Comparison of ENCODE assay signal across 29 mouse cellular contexts in the genomic region with DNA sequence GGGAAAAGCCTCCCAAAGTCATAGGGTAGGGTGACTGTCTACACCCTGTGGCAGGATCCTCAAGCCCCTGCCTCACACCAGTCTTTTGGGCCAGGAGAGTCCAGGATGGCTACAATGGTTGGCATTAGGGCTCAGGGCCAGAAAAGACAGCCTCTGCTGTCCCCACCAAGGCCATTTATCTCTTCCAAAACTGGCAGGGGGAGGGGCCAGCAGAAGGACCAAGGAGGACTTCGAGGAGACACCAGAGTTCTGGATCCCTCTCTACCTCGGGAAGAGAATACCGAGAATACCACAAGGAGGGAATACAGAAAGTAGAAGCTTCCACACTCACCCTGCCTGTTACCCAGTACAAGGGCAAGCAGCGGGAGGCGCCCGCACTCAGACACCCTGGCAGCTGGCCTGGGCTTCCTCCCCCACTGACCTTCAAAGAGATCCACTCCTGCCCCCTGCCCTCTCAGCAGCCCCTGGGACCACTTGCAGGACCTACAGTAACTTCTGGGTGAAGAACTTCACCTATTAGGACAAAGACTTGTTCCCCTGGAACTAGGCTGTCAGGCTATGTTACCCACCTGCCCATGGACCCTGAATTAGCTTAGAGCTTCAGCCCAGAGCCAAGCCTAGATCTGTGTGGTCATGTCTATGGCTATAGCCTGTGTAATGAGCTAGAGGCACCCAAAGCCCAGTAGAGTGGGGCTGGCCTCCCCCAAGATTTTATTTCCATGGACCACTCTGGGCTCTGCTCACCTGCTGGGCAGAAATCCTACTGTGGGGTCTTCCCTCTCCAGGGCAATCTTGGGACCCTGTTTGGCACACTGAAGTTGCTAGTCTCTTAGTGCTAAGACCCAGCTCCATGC. TPM values are rescaled to one million over a fixed set of nuclear protein-coding genes. Genes with fewer than 3 reads are reported as not detected.
DNase-seq lines count a peak whose midpoint lies in the region; ATAC-seq and TF ChIP-seq lines count a peak whose summit lies in the region.
"Had no signal": no experiment of that assay in that cellular context is flagged by ENCODE, and none has a peak within 500 bp of the region (broad histone marks: within the 10 kb centered on the region; RNA-seq: fewer than 3 reads in every experiment).

No protein-coding gene starts in this region.

- H3K27ac ChIP-seq in heart, embryonic 10.5 days = no peak overlapping the region
- no peak overlapping the region for H3K27ac ChIP-seq in hindbrain, embryonic 13.5 days
- H3K27ac ChIP-seq in hindbrain, embryonic 16.5 days (ENCODE audit: low read depth, low read length) = no peak overlapping the region
- no peak overlapping the region for H3K27ac ChIP-seq in limb, embryonic 14.5 days (replicated peaks; ENCODE audit: low read depth, low read length)
- H3K27ac ChIP-seq: forebrain, embryonic 15.5 days; heart, adult 2 months; heart, embryonic 15.5 days; kidney, embryonic 15.5 days; liver, embryonic 15.5 days; midbrain, embryonic 10.5 days; neural tube, embryonic 12.5 days had no signal

- TF ChIP-seq POLR2A in limb, embryonic 14.5 days (IDR thresholded peaks at IDR 0.05; ENCODE audit: borderline replicate concordance, extremely low read depth, insufficient read depth, insufficient read length) = no peak

- no peaks in the 10 kb centered on the region for H3K9me3 ChIP-seq in heart, embryonic 10.5 days
- H3K9me3 ChIP-seq in hindbrain, embryonic 13.5 days = no peaks in the 10 kb centered on the region
- no peaks in the 10 kb centered on the region for H3K9me3 ChIP-seq in hindbrain, embryonic 16.5 days (ENCODE audit: control insufficient read depth, low read length)
- no peaks in the 10 kb centered on the region for H3K9me3 ChIP-seq in limb, embryonic 14.5 days (ENCODE audit: control insufficient read depth, low read length)
- H3K9me3 ChIP-seq: forebrain, embryonic 15.5 days; heart, embryonic 15.5 days; kidney, embryonic 15.5 days; liver, embryonic 15.5 days; midbrain, embryonic 10.5 days; neural tube, embryonic 12.5 days had no signal

- 0 out of 2 replicates have a peak overlapping the region, but pooled peaks have one; percentile 84 for H3K4me2 ChIP-seq in hindbrain, embryonic 13.5 days
- H3K4me2 ChIP-seq in hindbrain, embryonic 16.5 days (ENCODE audit: low read length) = no peak overlapping the region
- peak overlapping the region; percentile 87; the same call in 1 of the 2 replicates for H3K4me2 ChIP-seq in limb, embryonic 14.5 days (replicated peaks; ENCODE audit: low read depth, low read length, severe bottlenecking)
- H3K4me2 ChIP-seq: forebrain, embryonic 15.5 days; heart, embryonic 15.5 days; kidney, embryonic 15.5 days; liver, embryonic 15.5 days; lung, embryonic 14.5 days; neural tube, embryonic 12.5 days had no signal

- peaks cover 44% of the 10 kb centered on the region for H3K4me1 ChIP-seq in heart, embryonic 10.5 days
- peaks cover 57% of the 10 kb centered on the region for H3K4me1 ChIP-seq in hindbrain, embryonic 13.5 days (replicated peaks)
- peaks cover 32% of the 10 kb centered on the region for H3K4me1 ChIP-seq in hindbrain, embryonic 16.5 days (ENCODE audit: control insufficient read depth, insufficient read depth, low read depth, low read length)
- peaks cover 62% of the 10 kb centered on the region for H3K4me1 ChIP-seq in limb, embryonic 14.5 days (ENCODE audit: control insufficient read depth, insufficient read depth, low read length)

- WGBS in heart, embryonic 10.5 days = 40% methylated on average over 6 of the region's 6 CpGs
- WGBS in hindbrain, embryonic 13.5 days = 46% methylated on average over 6 of the region's 6 CpGs
- 50% methylated on average over 6 of the region's 6 CpGs for WGBS in hindbrain, embryonic 16.5 days
- WGBS in limb, embryonic 14.5 days = 60% methylated on average over 6 of the region's 6 CpGs

- no peak overlapping the region for H3K9ac ChIP-seq in hindbrain, embryonic 13.5 days
- H3K9ac ChIP-seq in hindbrain, embryonic 16.5 days (ENCODE audit: low read depth, low read length) = no peak overlapping the region
- H3K9ac ChIP-seq in limb, embryonic 14.5 days (ENCODE audit: low read depth, low read length, severe bottlenecking) = no peak overlapping the region
- H3K9ac ChIP-seq: forebrain, embryonic 15.5 days; heart, embryonic 15.5 days; kidney, embryonic 15.5 days; liver, embryonic 15.5 days; lung, embryonic 14.5 days; neural tube, embryonic 12.5 days had no signal

- no peak for ATAC-seq in hindbrain, embryonic 13.5 days (ENCODE audit: low FRiP score)
- ATAC-seq in hindbrain, embryonic 16.5 days = no peak
- no peak for ATAC-seq in limb, embryonic 14.5 days (ENCODE audit: low FRiP score, low read depth)
- ATAC-seq: activated CD4-positive, CD25-positive, alpha-beta regulatory T cell, adult 4 months; forebrain, embryonic 15.5 days; midbrain, embryonic 16.5 days had no signal

- DNase-seq in adrenal gland, adult 2 months = peak; percentile 45
- DNase-seq in adrenal gland, postnatal 10 days = no peak
- peak; percentile 61 for DNase-seq in heart, embryonic 10.5 days (ENCODE audit: low spot score)
- no peak for DNase-seq in heart, adult 9 months (ENCODE audit: low spot score in 2 of 2)
- no peak for DNase-seq in limb, embryonic 14.5 days (ENCODE audit: low spot score)
- no peak for DNase-seq in right cerebral cortex, postnatal 36 days (ENCODE audit: low spot score in 2 of 2)
- DNase-seq: adrenal gland, adult 8-10 months; cerebellum, adult 11-12 months; cerebellum, adult 9-11 months; gastrocnemius, postnatal 25 days; kidney, adult 18-20 months; lung, postnatal 14 days; thymus, adult 18-20 months; thymus, postnatal 25 days had no signal

- H3K4me3 ChIP-seq in heart, embryonic 10.5 days = no peak overlapping the region
- H3K4me3 ChIP-seq in hindbrain, embryonic 13.5 days = no peak overlapping the region
- no peak overlapping the region for H3K4me3 ChIP-seq in hindbrain, embryonic 16.5 days (ENCODE audit: low read length)
- no peak overlapping the region for H3K4me3 ChIP-seq in limb, embryonic 14.5 days (replicated peaks; ENCODE audit: low read length)
- H3K4me3 ChIP-seq: forebrain, embryonic 15.5 days; heart, adult 2 months; heart, embryonic 15.5 days; kidney, embryonic 15.5 days; liver, embryonic 15.5 days; midbrain, embryonic 10.5 days; myocyte; neural tube, embryonic 12.5 days had no signal

- no peaks in the 10 kb centered on the region; the same call in 1 of the 2 replicates for H3K36me3 ChIP-seq in heart, embryonic 10.5 days
- H3K36me3 ChIP-seq in hindbrain, embryonic 13.5 days = no peaks in the 10 kb centered on the region
- no peaks in the 10 kb centered on the region for H3K36me3 ChIP-seq in hindbrain, embryonic 16.5 days (ENCODE audit: control insufficient read depth, insufficient read depth, low read length)
- H3K36me3 ChIP-seq in limb, embryonic 14.5 days (ENCODE audit: control insufficient read depth, insufficient read depth, low read length) = peaks cover 31% of the 10 kb centered on the region
- H3K36me3 ChIP-seq: forebrain, embryonic 15.5 days; heart, embryonic 15.5 days; kidney, embryonic 15.5 days; liver, embryonic 15.5 days; midbrain, embryonic 10.5 days; neural tube, embryonic 12.5 days had no signal

- peaks cover 100% of the 10 kb centered on the region for H3K27me3 ChIP-seq in heart, embryonic 10.5 days (ENCODE audit: insufficient read depth, poor library complexity, severe bottlenecking)
- H3K27me3 ChIP-seq in hindbrain, embryonic 13.5 days = peaks cover 98% of the 10 kb centered on the region
- peaks cover 47% of the 10 kb centered on the region for H3K27me3 ChIP-seq in hindbrain, embryonic 16.5 days (replicated peaks; ENCODE audit: control insufficient read depth, insufficient read depth, low read length)
- 0 out of 2 replicates have a peak, but pooled peaks cover 6% of the 10 kb centered on the region for H3K27me3 ChIP-seq in limb, embryonic 14.5 days (ENCODE audit: control insufficient read depth, insufficient read depth, low read length)

RNA-seq across cellular contexts. Expression of gene Cyp26b1, which starts 12.5 kb away (rescaled TPM):
- 10 to 100 TPM; 25.6 to 28.6 TPM for total RNA-seq in adrenal gland, adult 2 months (2021)
- 1.2 and 6.4 TPM in 2 replicates for polyA plus RNA-seq in adrenal gland, adult 2 months (2012; rRNA removed)
- 1 to 10 TPM; 3.8 to 6.1 TPM for total RNA-seq in adrenal gland, postnatal 10 days (2021)
- 2.3 and 2.7 TPM in 2 replicates for polyA plus RNA-seq in heart, embryonic 10.5 days (2016; fragmentation: Nextera tagmentation; extraction: Ambion mirVana)
- 55.5 and 62.8 TPM in 2 replicates for polyA plus RNA-seq in hindbrain, embryonic 13.5 days (2015; fragmentation: Nextera tagmentation; extraction: Ambion mirVana)
- 37.4 and 48.4 TPM in 2 replicates for polyA plus RNA-seq in hindbrain, embryonic 16.5 days (2015; fragmentation: Nextera tagmentation; extraction: Ambion mirVana)
- 20.1 and 26.1 TPM in 2 replicates for polyA plus RNA-seq in limb, embryonic 14.5 days (2012; rRNA removed)
- polyA plus RNA-seq in limb, embryonic 14.5 days (2014; fragmentation: Nextera tagmentation; extraction: Ambion mirVana) = 10.0 and 13.0 TPM in 2 replicates
- total RNA-seq: CH12.LX; megakaryocyte progenitor cell, adult 5-6 weeks had no signal

Comparison
In these comparisons a context has a peak if more than half of its experiments do, and no peak if none do; other contexts are left out.
1. DNase-seq: peak in adrenal gland, adult 2 months (single experiment) and heart, embryonic 10.5 days (single experiment); none in adrenal gland, postnatal 10 days (single experiment), heart, adult 9 months (0 of 2), limb, embryonic 14.5 days (single experiment) and right cerebral cortex, postnatal 36 days (0 of 2).